Mouse (Mus musculus): Measurements from ENCODE around the gene Erich3.

- TF ChIP-seq CTCF (IDR thresholded peaks at IDR 0.05; ENCODE audit: borderline replicate concordance, control insufficient read depth, extremely low read depth, insufficient read depth, low read length, poor library complexity) (no peak), POLR2A (IDR thresholded peaks at IDR 0.05; ENCODE audit: control insufficient read depth, extremely low read depth, insufficient read depth, low read length, poor library complexity) (no peak)
These were observed 77.8 kb downstream of the Erich3 start for GRCm38 (mm10) chr3:154741496-154741895.
